Mouse (Mus musculus) cerebellum, adult 8-10 months (tissue): ENCODE measurements at regions not wholly inside any gene's neighbourhood (a gene's known extent, or its start where the extent isn't known, plus 50 kb on each side); places are given as distances from the start of the nearest gene placed in this dataset.

ENCODE experiments used
- DNase-seq: peaks from one replicate; pipeline ENCODE4 v3.0.0; 2022

GRCm38 (mm10) chr16:76438093-76438883 lies 64.7 kb upstream of the Nrip1 start:
- no peak for DNase-seq

GRCm38 (mm10) chr16:76436290-76436689 lies 62.7 kb upstream of the Nrip1 start:
- DNase-seq, result no peak

- DNase-seq, result peak; percentile 10
Measured at GRCm38 (mm10) chr16:76433076-76433825, 59.6 kb upstream of the Nrip1 start.

GRCm38 (mm10) chr16:76432304-76432703 lies 58.7 kb upstream of the Nrip1 start:
- DNase-seq, result peak; percentile 58

GRCm38 (mm10) chr16:76429156-76429555 lies 55.5 kb upstream of the Nrip1 start:
- DNase-seq, result no peak

GRCm38 (mm10) chr16:76423964-76424363 lies 50.3 kb upstream of the Nrip1 start:
- no peak for DNase-seq
